ENCODE assay signal across 1 mouse cellular context in the genomic region with DNA sequence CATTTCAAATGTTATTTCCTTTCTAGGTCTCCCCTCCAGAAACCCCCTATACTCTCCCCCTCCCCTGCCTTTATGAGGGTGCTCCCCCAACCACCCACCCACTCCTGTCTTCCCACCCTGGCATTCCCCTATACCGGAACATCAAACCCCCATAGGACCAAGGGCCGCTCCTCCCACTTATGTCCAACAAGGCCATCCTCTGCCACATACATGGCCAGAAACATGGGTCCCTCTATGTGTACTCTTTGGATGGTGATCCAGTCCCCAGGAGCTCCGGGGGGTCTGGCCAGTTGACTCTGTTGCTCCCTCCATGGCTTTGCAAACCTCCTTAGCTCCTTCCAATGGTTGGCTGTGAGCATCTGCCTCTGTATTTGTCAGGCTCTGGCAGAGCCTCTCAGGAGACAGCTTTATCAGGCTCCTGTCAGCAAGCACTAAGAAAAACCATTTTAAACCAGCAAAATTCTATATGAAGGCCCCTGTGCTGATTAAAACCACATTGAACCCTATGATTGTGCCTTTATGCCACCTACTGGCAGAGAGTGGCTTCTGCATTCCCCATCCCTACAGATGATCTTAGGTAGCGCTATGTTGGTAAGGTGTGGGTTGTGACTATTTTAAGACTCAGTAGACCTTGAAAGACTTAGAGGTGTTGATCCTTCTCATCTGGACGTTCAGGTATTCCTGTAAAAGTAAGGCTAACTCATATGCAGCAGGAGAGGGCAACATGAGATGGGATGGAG.
TF ChIP-seq lines count a peak whose summit lies in the region.

No protein-coding gene starts in this region.

TF ChIP-seq in MEL, 35 proteins besides CTCF, POLR2A, EP300 and RAD21 (continued from another document):
- TF ChIP-seq GABPA (IDR thresholded peaks at IDR 0.05; ENCODE audit: low read depth, low read length) (no peak), E2F4 (IDR thresholded peaks at IDR 0.05; ENCODE audit: borderline replicate concordance, low read depth, low read length) (no peak), USF1 (IDR thresholded peaks at IDR 0.05; ENCODE audit: low read depth, low read length) (no peak), POLR2AphosphoS5 (IDR thresholded peaks at IDR 0.05; ENCODE audit: borderline replicate concordance, low read depth, low read length) (no peak), SMC3 (IDR thresholded peaks at IDR 0.05; ENCODE audit: low read depth, low read length) (peak; percentile 94), JUND (IDR thresholded peaks at IDR 0.05; ENCODE audit: low read depth, low read length) (no peak), USF2 (IDR thresholded peaks at IDR 0.05; ENCODE audit: borderline replicate concordance in 1 of 2, insufficient read depth in 1 of 2, low read depth in 1 of 2, low read length in 2 of 2) (no peak), RCOR1 (IDR thresholded peaks at IDR 0.05; ENCODE audit: low read depth, low read length) (no peak), ZC3H11A (IDR thresholded peaks at IDR 0.05; ENCODE audit: low read depth, low read length) (peak; percentile 87), KAT2A (conservative IDR thresholded peaks at IDR 0.05; ENCODE audit: low read depth, low read length) (no peak), UBTF (IDR thresholded peaks at IDR 0.05; ENCODE audit: borderline replicate concordance, insufficient read depth, low read depth, low read length) (no peak), MXI1 (IDR thresholded peaks at IDR 0.05; ENCODE audit: low read depth, low read length) (no peak), GATA1 (IDR thresholded peaks at IDR 0.05; ENCODE audit: low read depth, low read length) (0 out of 2 replicates have a peak, but pooled peaks have one; percentile 10), MAFK (IDR thresholded peaks at IDR 0.05; ENCODE audit: borderline replicate concordance, low read depth, low read length) (no peak), TCF12 (IDR thresholded peaks at IDR 0.05; ENCODE audit: low read depth, low read length) (no peak), CHD2 (IDR thresholded peaks at IDR 0.05; ENCODE audit: low read length) (no peak), NELFE (IDR thresholded peaks at IDR 0.05; ENCODE audit: low read depth, low read length) (no peak), POLR2AphosphoS2 (IDR thresholded peaks at IDR 0.05; ENCODE audit: low read length) (no peak), MAX (IDR thresholded peaks at IDR 0.05; ENCODE audit: low read length) (no peak), CHD1 (IDR thresholded peaks at IDR 0.05; ENCODE audit: low read depth, low read length) (no peak), NRF1 (IDR thresholded peaks at IDR 0.05; ENCODE audit: insufficient read depth, low read depth, low read length, poor library complexity, severe bottlenecking) (no peak), TBP (IDR thresholded peaks at IDR 0.05; ENCODE audit: low read depth, low read length) (no peak), ZNF384 (IDR thresholded peaks at IDR 0.05; ENCODE audit: low read depth, low read length) (no peak), MYC (IDR thresholded peaks at IDR 0.05; ENCODE audit: low read depth, low read length) (peak; percentile 52; the same call in 1 of the 2 replicates), BHLHE40 (IDR thresholded peaks at IDR 0.05; ENCODE audit: borderline replicate concordance, low read depth, low read length) (no peak), ELF1 (IDR thresholded peaks at IDR 0.05; ENCODE audit: low read depth, low read length) (no peak), MEF2A (IDR thresholded peaks at IDR 0.05; ENCODE audit: extremely low read depth, insufficient replicate concordance, low read depth, low read length, poor library complexity, severe bottlenecking) (no peak), MYB (IDR thresholded peaks at IDR 0.05; ENCODE audit: low read depth, low read length) (no peak), HCFC1 (IDR thresholded peaks at IDR 0.05; ENCODE audit: low read depth, low read length) (no peak), ZKSCAN1 (IDR thresholded peaks at IDR 0.05; ENCODE audit: low read depth, low read length) (no peak), ETS1 (IDR thresholded peaks at IDR 0.05; ENCODE audit: low read depth, low read length) (no peak)
TF ChIP-seq in MEL: peak in this region for 5.
